ENCODE assay signal across 22 mouse cellular contexts in genomic region chr10:115169410-115169809, GRCm38 (mm10). TPM values are rescaled to one million over a fixed set of nuclear protein-coding genes. Genes with fewer than 3 reads are reported as not detected.
DNase-seq lines count a peak whose midpoint lies in the region; ATAC-seq and TF ChIP-seq lines count a peak whose summit lies in the region.
"Had no signal": no experiment of that assay in that cellular context is flagged by ENCODE, and none has a peak within 500 bp of the region (broad histone marks: within the 10 kb centered on the region; RNA-seq: fewer than 3 reads in every experiment).

No protein-coding gene starts in this region.

- no peaks in the 10 kb centered on the region for H3K79me2 ChIP-seq in CH12.LX (replicated peaks; ENCODE audit: control insufficient read depth, extremely low read depth, insufficient read depth, poor library complexity, severe bottlenecking)

- no peak overlapping the region for H3K4me2 ChIP-seq in CH12.LX (ENCODE audit: insufficient read depth, low read depth, poor library complexity, severe bottlenecking)
- peak overlapping the region; percentile 29; the same call in 1 of the 2 replicates for H3K4me2 ChIP-seq in hindbrain, embryonic 13.5 days
- no peak overlapping the region; the same call in 1 of the 2 replicates for H3K4me2 ChIP-seq in midbrain, embryonic 14.5 days (ENCODE audit: low read length)
- H3K4me2 ChIP-seq: embryonic facial prominence, embryonic 13.5 days; heart, embryonic 13.5 days; limb, embryonic 12.5 days had no signal

- dilution Hi-C loops in CH12.LX (cut with MboI; ENCODE audit: extremely low pct_ligation_motif_present, extremely low pct_unique_long_range_greater_than_20kb, low sequenced_read_pairs), result no loop called here

- in situ Hi-C loops in CH12.LX (cut with MboI; ENCODE audit: low pct_ligation_motif_present, low pct_unique_long_range_greater_than_20kb, low sequenced_read_pairs), result no loop called here

- TF ChIP-seq EP300 in CH12.LX (IDR thresholded peaks at IDR 0.05; ENCODE audit: low read length), result no peak

- no peak overlapping the region for H3K27ac ChIP-seq in CH12.LX (ENCODE audit: insufficient read depth, low read depth)
- 0 out of 2 replicates have a peak overlapping the region, but pooled peaks have one; percentile 30 for H3K27ac ChIP-seq in hindbrain, embryonic 13.5 days
- no peak overlapping the region for H3K27ac ChIP-seq in midbrain, embryonic 14.5 days (replicated peaks; ENCODE audit: low read depth, low read length)
- H3K27ac ChIP-seq in layer of hippocampus, adult 2 months, result no peak overlapping the region
- H3K27ac ChIP-seq: embryonic facial prominence, embryonic 13.5 days; forebrain, embryonic 10.5 days; heart, embryonic 13.5 days; limb, embryonic 12.5 days had no signal

- peaks cover 0 to 4% of the 10 kb centered on the region in 2 experiments; a peak in 2 of 4 replicates for H3K4me1 ChIP-seq in CH12.LX (ENCODE audit: control insufficient read depth in 1 of 2, insufficient read depth in 2 of 2)
- peaks cover 19% of the 10 kb centered on the region for H3K4me1 ChIP-seq in hindbrain, embryonic 13.5 days (replicated peaks)
- H3K4me1 ChIP-seq in midbrain, embryonic 14.5 days (ENCODE audit: control insufficient read depth, insufficient read depth, low read length), result 0 out of 2 replicates have a peak, but pooled peaks cover 5% of the 10 kb centered on the region
- H3K4me1 ChIP-seq: limb, embryonic 12.5 days had no signal

- ATAC-seq in hindbrain, embryonic 13.5 days (ENCODE audit: low FRiP score), result peak; percentile 65
- ATAC-seq in midbrain, embryonic 14.5 days (ENCODE audit: low FRiP score, low TSS enrichment), result peak; percentile 18; the same call in 1 of the 2 replicates
- ATAC-seq: CD4-positive, CD25-positive, alpha-beta regulatory T cell, adult 4 months had no signal

- no peak overlapping the region for H3K9ac ChIP-seq in CH12.LX (ENCODE audit: insufficient read depth, low read depth)
- no peak overlapping the region for H3K9ac ChIP-seq in hindbrain, embryonic 13.5 days
- no peak overlapping the region for H3K9ac ChIP-seq in midbrain, embryonic 14.5 days (replicated peaks; ENCODE audit: low read length)
- H3K9ac ChIP-seq: embryonic facial prominence, embryonic 13.5 days; heart, embryonic 13.5 days; limb, embryonic 12.5 days had no signal

- TF ChIP-seq POLR2A in CH12.LX (IDR thresholded peaks at IDR 0.05; ENCODE audit: low read depth, low read length), result no peak

- TF ChIP-seq RAD21 in CH12.LX (IDR thresholded peaks at IDR 0.05; ENCODE audit: low read depth, low read length), result no peak

- H3K9me3 ChIP-seq in CH12.LX (replicated peaks; ENCODE audit: low read length), result no peaks in the 10 kb centered on the region
- H3K9me3 ChIP-seq in hindbrain, embryonic 13.5 days, result no peaks in the 10 kb centered on the region
- no peaks in the 10 kb centered on the region for H3K9me3 ChIP-seq in midbrain, embryonic 14.5 days (ENCODE audit: control insufficient read depth, low read length)
- H3K9me3 ChIP-seq: embryonic facial prominence, embryonic 13.5 days; forebrain, embryonic 10.5 days; heart, embryonic 13.5 days; limb, embryonic 12.5 days had no signal

- 11% methylated on average over 9 of the region's 9 CpGs for WGBS in hindbrain, embryonic 13.5 days
- 26% methylated on average over 9 of the region's 9 CpGs for WGBS in midbrain, embryonic 14.5 days

- H3K27me3 ChIP-seq in CH12.LX (replicated peaks), result no peaks in the 10 kb centered on the region
- no peaks in the 10 kb centered on the region for H3K27me3 ChIP-seq in hindbrain, embryonic 13.5 days
- H3K27me3 ChIP-seq in midbrain, embryonic 14.5 days (ENCODE audit: control insufficient read depth, insufficient read depth, low read length), result no peaks in the 10 kb centered on the region
- H3K27me3 ChIP-seq: embryonic facial prominence, embryonic 13.5 days; limb, embryonic 12.5 days had no signal

- H3K4me3 ChIP-seq in CH12.LX (replicated peaks in 1 of 3; ENCODE audit: low read depth in 2 of 3, low read length in 2 of 3, poor library complexity in 1 of 3), result no peak overlapping the region
- no peak overlapping the region for H3K4me3 ChIP-seq in hindbrain, embryonic 13.5 days
- H3K4me3 ChIP-seq in midbrain, embryonic 14.5 days (replicated peaks; ENCODE audit: low read depth, low read length), result no peak overlapping the region
- H3K4me3 ChIP-seq in layer of hippocampus, adult 2 months, result no peak overlapping the region
- H3K4me3 ChIP-seq: embryonic facial prominence, embryonic 13.5 days; forebrain, embryonic 10.5 days; heart, embryonic 13.5 days; limb, embryonic 12.5 days; myocyte had no signal

- DNase-seq in CH12.LX (ENCODE audit: extremely low read depth) (no peak), MN1 (ENCODE audit: low spot score) (peak; percentile 24)
- no peak for DNase-seq in midbrain, embryonic 14.5 days
- DNase-seq in adrenal gland, adult 2 months, result no peak
- DNase-seq in layer of hippocampus, postnatal 10 days (ENCODE audit: low spot score in 2 of 2), result no peak
- no peak for DNase-seq in layer of hippocampus, adult 2 months (ENCODE audit: low spot score in 2 of 2)
- no peak for DNase-seq in heart, adult 9 months (ENCODE audit: low spot score in 2 of 2)
- DNase-seq: cerebellum, adult 9-11 months; kidney, postnatal 25 days; lung, postnatal 4 days; retina, postnatal 1 day; thymus, postnatal 25 days had no signal

- TF ChIP-seq CTCF in CH12.LX (conservative IDR thresholded peaks at IDR 0.05 in 1 of 2, IDR thresholded peaks at IDR 0.05 in 1 of 2; ENCODE audit: low read depth in 2 of 2, low read length in 2 of 2), result no peak
- TF ChIP-seq CTCF in layer of hippocampus, adult 2 months (conservative IDR thresholded peaks at IDR 0.05), result no peak

- no peaks in the 10 kb centered on the region for H3K36me3 ChIP-seq in CH12.LX (replicated peaks in 1 of 2; ENCODE audit: control insufficient read depth in 1 of 2, insufficient read depth in 1 of 2, low read length in 1 of 2)
- no peaks in the 10 kb centered on the region for H3K36me3 ChIP-seq in hindbrain, embryonic 13.5 days
- H3K36me3 ChIP-seq in midbrain, embryonic 14.5 days (ENCODE audit: control insufficient read depth, insufficient read depth, low read length), result no peaks in the 10 kb centered on the region
- H3K36me3 ChIP-seq: embryonic facial prominence, embryonic 13.5 days; forebrain, embryonic 10.5 days; heart, embryonic 13.5 days; limb, embryonic 12.5 days had no signal

TF ChIP-seq in CH12.LX, 34 proteins besides CTCF, POLR2A, EP300 and RAD21:
- 0 out of 2 replicates have a peak, but pooled peaks have one; percentile 21 for TF ChIP-seq CHD2 (IDR thresholded peaks at IDR 0.05; ENCODE audit: low read length)
- TF ChIP-seq BHLHE40 (IDR thresholded peaks at IDR 0.05; ENCODE audit: low read depth, low read length), result no peak
TF ChIP-seq in CH12.LX: peak in this region for 1.

RNA-seq across cellular contexts. Expression of gene Tph2, which starts 15.4 kb away (rescaled TPM):
- 0.42 and 0.55 TPM in 2 replicates for total RNA-seq in CH12.LX (2012; rRNA removed)
- total RNA-seq in CH12.LX (2014; rRNA removed), result 0.42 and 0.43 TPM in 2 replicates
- 0.46 and 0.54 TPM in 2 replicates for polyA plus RNA-seq in CH12.LX (2012; ENCODE audit: insufficient read length, low read depth)
- 3.9 and 7.2 TPM in 2 replicates for polyA plus RNA-seq in hindbrain, embryonic 13.5 days (2015; fragmentation: Nextera tagmentation; extraction: Ambion mirVana)
- polyA plus RNA-seq in midbrain, embryonic 14.5 days (2014; fragmentation: Nextera tagmentation; extraction: Ambion mirVana), result 6.9 and 8.5 TPM in 2 replicates
- total RNA-seq in adrenal gland, adult 2 months (2021), result not detected
- polyA plus RNA-seq in adrenal gland, adult 2 months (2012; rRNA removed), result not detected in 2 replicates
- 1 to 10 TPM; 1.0 to 1.1 TPM for total RNA-seq in layer of hippocampus, postnatal 10 days (2021)
- total RNA-seq in layer of hippocampus, adult 2 months (2021), result under 1 TPM; 0.36 to 0.56 TPM
- polyA plus RNA-seq: CD4-positive, CD25-positive, alpha-beta regulatory T cell, adult 4 months; forebrain, embryonic 10.5 days; heart, embryonic 13.5 days; limb, embryonic 12.5 days; liver, embryonic 16.5 days; small intestine, adult 2 months; stomach, embryonic 14.5 days had no signal
